In genomic region chr17:10766735-10767406, GRCm38 (mm10) we compare ENCODE assay signal across 22 mouse cellular contexts.
DNase-seq lines count a peak whose midpoint lies in the region; ATAC-seq lines count a peak whose summit lies in the region.
"Had no signal": no experiment of that assay in that cellular context is flagged by ENCODE, and none has a peak within 500 bp of the region (broad histone marks: within the 10 kb centered on the region; RNA-seq: fewer than 3 reads in every experiment).

No protein-coding gene starts in this region.

- H3K36me3 ChIP-seq in kidney, embryonic 14.5 days (ENCODE audit: control insufficient read depth, insufficient read depth, low read length), result no peaks in the 10 kb centered on the region
- no peaks in the 10 kb centered on the region for H3K36me3 ChIP-seq in limb, embryonic 10.5 days
- H3K36me3 ChIP-seq: forebrain, embryonic 10.5 days; neural tube, embryonic 13.5 days had no signal

- no peak overlapping the region for H3K9ac ChIP-seq in kidney, embryonic 14.5 days (ENCODE audit: low read depth, low read length)
- H3K9ac ChIP-seq: forebrain, postnatal 0 days; neural tube, embryonic 13.5 days had no signal

- WGBS in kidney, embryonic 14.5 days, result 46% methylated on average over 10 of the region's 10 CpGs
- 87% methylated on average over 10 of the region's 10 CpGs for WGBS in limb, embryonic 10.5 days

- peak; percentile 1 for DNase-seq in heart, adult 8-10 months (ENCODE audit: low spot score)
- no peak for DNase-seq in heart, postnatal 25 days (ENCODE audit: low spot score)
- DNase-seq in kidney, adult 18-20 months, result no peak
- DNase-seq in heart, postnatal 10 days, result peak; percentile 3 to 7
- DNase-seq in limb, embryonic 10.5 days (ENCODE audit: low spot score), result no peak
- DNase-seq in thymus, postnatal 4 days, result no peak
- DNase-seq: adrenal gland, adult 2 months; B cell, adult 2 months; cerebellum, adult 2 months; cerebellum, postnatal 36 days; forebrain, postnatal 0 days; kidney, postnatal 25 days; lung, adult 2 months; lung, postnatal 4 days; thymus, postnatal 14 days had no signal

- peak; percentile 95 for ATAC-seq in kidney, embryonic 14.5 days (ENCODE audit: low FRiP score, low TSS enrichment)
- peak; percentile 56; the same call in 1 of the 2 replicates for ATAC-seq in common myeloid progenitor, adult 5-6 weeks (replicated peaks; ENCODE audit: low read depth, poor library complexity, severe bottlenecking)
- ATAC-seq: forebrain, postnatal 0 days had no signal

- intact Hi-C loops in heart, postnatal 25 days (cut with DNase I), result no loop called here
- intact Hi-C loops in heart, postnatal 10 days (cut with DNase I), result no loop called here

- H3K4me1 ChIP-seq in kidney, embryonic 14.5 days (ENCODE audit: control insufficient read depth, insufficient read depth, low read length), result no peaks in the 10 kb centered on the region
- peaks cover 12% of the 10 kb centered on the region for H3K4me1 ChIP-seq in limb, embryonic 10.5 days

- H3K4me3 ChIP-seq in kidney, embryonic 14.5 days (ENCODE audit: low read length), result no peak overlapping the region
- H3K4me3 ChIP-seq in limb, embryonic 10.5 days, result no peak overlapping the region
- H3K4me3 ChIP-seq: forebrain, embryonic 10.5 days; left cerebral cortex, adult 2 months; neural tube, embryonic 13.5 days had no signal

- no peak overlapping the region for H3K4me2 ChIP-seq in kidney, embryonic 14.5 days (replicated peaks; ENCODE audit: low read depth, low read length)
- H3K4me2 ChIP-seq: liver, embryonic 11.5 days; midbrain, embryonic 11.5 days; neural tube, embryonic 13.5 days had no signal

- H3K27me3 ChIP-seq in kidney, embryonic 14.5 days (ENCODE audit: control insufficient read depth, insufficient read depth, low read length), result no peaks in the 10 kb centered on the region
- H3K27me3 ChIP-seq in limb, embryonic 10.5 days (ENCODE audit: low read depth, poor library complexity, severe bottlenecking), result no peaks in the 10 kb centered on the region
- H3K27me3 ChIP-seq: neural tube, embryonic 13.5 days had no signal

- H3K27ac ChIP-seq in kidney, embryonic 14.5 days (ENCODE audit: low read depth, low read length), result no peak overlapping the region; the same call in 1 of the 2 replicates
- no peak overlapping the region for H3K27ac ChIP-seq in limb, embryonic 10.5 days
- H3K27ac ChIP-seq: forebrain, embryonic 10.5 days; left cerebral cortex, adult 2 months; neural tube, embryonic 13.5 days had no signal

- H3K9me3 ChIP-seq in kidney, embryonic 14.5 days (ENCODE audit: control insufficient read depth, low read length), result no peaks in the 10 kb centered on the region
- no peaks in the 10 kb centered on the region for H3K9me3 ChIP-seq in limb, embryonic 10.5 days (replicated peaks)
- H3K9me3 ChIP-seq: forebrain, embryonic 10.5 days; neural tube, embryonic 13.5 days had no signal

Comparison
In these comparisons a context has a peak if more than half of its experiments do, and no peak if none do; other contexts are left out.
1. DNase-seq: peak in heart, adult 8-10 months (single experiment) and heart, postnatal 10 days (2 of 2); none in heart, postnatal 25 days (single experiment), kidney, adult 18-20 months (single experiment), limb, embryonic 10.5 days (single experiment) and thymus, postnatal 4 days (single experiment).